Mouse (Mus musculus): Measurements from ENCODE around the gene Scrn3. TPM values are rescaled to one million over a fixed set of nuclear protein-coding genes. Genes with fewer than 3 reads are reported as not detected.
A peak's percentile ranks its signal among the peaks of the same experiment; 100 is the strongest.

Scrn3 gene
- polyA plus RNA-seq, 1 experiment from 2014 or later: 15.3 TPM

GRCm38 (mm10) chr2:73270071-73270592, 42.3 kb upstream of the Scrn3 start:
- WGBS: 1% methylated on average over 14 of the region's 14 CpGs
- H3K4me3 ChIP-seq: peak overlapping the region; percentile 57; the same call in 1 of the 2 replicates
- H3K36me3 ChIP-seq (replicated peaks): no peaks in the 10 kb centered on the region
- H3K9me3 ChIP-seq: no peaks in the 10 kb centered on the region
- H3K4me1 ChIP-seq: peaks cover 69% of the 10 kb centered on the region
- H3K27me3 ChIP-seq (replicated peaks; ENCODE audit: low read depth, poor library complexity, severe bottlenecking): peaks cover 100% of the 10 kb centered on the region
- DNase-seq (ENCODE audit: low spot score): no peak
- H3K27ac ChIP-seq (replicated peaks): no peak overlapping the region

DNA sequence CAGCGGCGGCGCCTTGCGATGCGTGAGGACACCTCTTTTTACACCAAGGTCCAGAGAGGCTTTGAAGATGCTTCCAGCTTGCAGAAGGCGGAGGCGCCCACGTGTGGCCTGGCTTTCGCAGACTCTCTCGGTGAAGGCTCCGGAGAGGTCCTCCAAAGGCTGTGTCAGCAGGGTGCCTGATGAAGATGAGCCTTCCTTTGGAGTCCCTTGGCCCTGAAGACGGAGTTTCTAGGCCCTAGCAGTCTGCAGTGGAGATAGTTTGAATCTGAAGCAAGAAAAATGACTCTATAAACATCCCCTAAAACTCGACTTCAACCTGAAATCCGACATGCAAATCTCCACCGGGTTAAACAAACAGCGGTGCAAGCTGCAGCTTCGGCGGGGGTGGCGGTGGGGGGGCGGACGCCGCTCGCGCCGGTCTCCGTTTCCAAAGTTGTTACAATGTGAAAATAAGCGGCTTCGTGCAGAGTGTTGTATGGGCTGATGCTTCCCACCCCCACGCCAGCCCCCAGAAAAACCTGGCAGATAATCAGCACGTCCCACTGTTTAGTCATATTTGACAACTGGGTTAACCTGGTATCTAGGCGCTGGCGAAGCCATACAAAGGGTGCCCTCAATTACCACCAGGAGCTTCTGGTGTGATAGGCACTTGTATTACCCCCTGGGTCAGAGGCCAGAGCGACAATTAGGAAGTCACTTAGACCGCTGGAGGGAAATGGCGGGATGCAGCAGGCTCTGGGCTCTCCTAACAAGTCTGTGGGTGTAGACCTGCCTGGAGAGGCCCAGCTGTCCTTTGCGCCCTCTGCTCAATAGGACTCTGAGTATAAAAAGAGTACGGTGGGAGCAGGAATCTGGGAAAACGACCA, 41.6 kb upstream of the Scrn3 start:
- Histone ChIP-seq H3K27me3 (replicated peaks; ENCODE audit: low read depth, poor library complexity, severe bottlenecking) (peaks cover 100% of the 10 kb centered on the region), H3K4me3 (peak overlapping the region; percentile 57), H3K4me1 (peaks cover 63% of the 10 kb centered on the region), H3K27ac (replicated peaks) (no peak overlapping the region), H3K36me3 (replicated peaks) (no peaks in the 10 kb centered on the region), H3K9me3 (no peaks in the 10 kb centered on the region)
- DNase-seq (ENCODE audit: low spot score): peak; percentile 66
- under 1% methylated on average over 38 of the region's 38 CpGs for WGBS

- peak; percentile 88 for DNase-seq (ENCODE audit: low spot score)
- H3K4me1 ChIP-seq: peaks cover 60% of the 10 kb centered on the region
- H3K4me3 ChIP-seq: peak within 1 kb of the TSS; percentile 57
- H3K27ac ChIP-seq (replicated peaks): peak within 1 kb of the TSS; percentile 72
- peaks cover 100% of the 10 kb centered on the region for H3K27me3 ChIP-seq (replicated peaks; ENCODE audit: low read depth, poor library complexity, severe bottlenecking)
- no peaks in the 10 kb centered on the region for H3K9me3 ChIP-seq
- H3K36me3 ChIP-seq (replicated peaks): no peaks in the 10 kb centered on the region
- under 1% methylated on average over 48 of the region's 48 CpGs for WGBS
Measured at GRCm38 (mm10) chr2:73271459-73272161, 40.8 kb upstream of the Scrn3 start, which contains the start of gene Sp9. Gene Sp9, plus strand, starts transcription at chr2:73271925.

DNA sequence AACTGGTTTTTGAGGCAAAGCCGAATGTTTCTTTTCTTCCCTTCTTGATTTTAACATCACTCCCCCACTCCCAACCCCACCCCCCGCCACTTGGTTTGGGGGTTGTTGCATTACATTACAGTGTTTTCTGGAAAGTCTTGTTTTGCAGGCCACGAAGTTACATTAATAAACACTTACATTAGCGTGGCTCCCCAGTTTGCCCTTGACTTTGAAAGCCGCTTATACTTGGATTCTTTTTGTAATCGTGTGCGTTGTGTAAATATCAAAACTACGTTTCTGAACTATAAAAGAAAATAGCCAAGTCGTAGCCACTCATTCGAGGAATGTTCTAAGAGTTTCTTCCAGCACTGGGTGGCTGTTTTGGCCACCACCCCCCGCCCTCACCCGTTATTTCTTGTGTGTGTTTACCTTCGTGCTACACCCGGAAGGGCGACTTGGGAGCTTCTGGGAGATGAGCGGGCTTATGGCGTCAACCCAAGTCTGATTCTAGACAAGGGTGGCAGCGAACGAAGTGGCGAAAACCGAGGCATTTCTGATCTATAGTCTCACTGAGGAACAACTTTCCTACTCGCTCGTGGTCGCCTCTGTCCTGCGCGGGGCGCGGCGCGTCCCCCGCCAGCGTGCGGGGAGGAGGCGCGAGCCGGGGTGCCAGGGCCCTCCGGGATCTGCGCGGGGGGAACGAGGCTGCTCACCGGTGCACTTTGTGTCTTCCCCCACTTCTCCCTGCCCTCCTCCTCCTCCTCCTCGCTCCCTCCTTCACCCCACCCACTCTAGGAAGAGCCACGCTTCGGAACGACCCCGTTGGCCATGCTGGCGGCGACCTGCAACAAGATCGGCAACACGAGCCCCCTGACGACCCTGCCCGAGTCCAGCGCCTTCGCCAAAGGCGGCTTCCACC, 39.8 kb upstream of the Scrn3 start:
- peak; percentile 51 for DNase-seq (ENCODE audit: low spot score)
- Histone ChIP-seq H3K27ac (replicated peaks) (peak overlapping the region; percentile 72), H3K4me3 (peak overlapping the region; percentile 57), H3K27me3 (replicated peaks; ENCODE audit: low read depth, poor library complexity, severe bottlenecking) (peaks cover 100% of the 10 kb centered on the region), H3K36me3 (replicated peaks) (no peaks in the 10 kb centered on the region), H3K4me1 (peaks cover 68% of the 10 kb centered on the region), H3K9me3 (no peaks in the 10 kb centered on the region)
- WGBS: 2% methylated on average over 55 of the region's 55 CpGs

DNA sequence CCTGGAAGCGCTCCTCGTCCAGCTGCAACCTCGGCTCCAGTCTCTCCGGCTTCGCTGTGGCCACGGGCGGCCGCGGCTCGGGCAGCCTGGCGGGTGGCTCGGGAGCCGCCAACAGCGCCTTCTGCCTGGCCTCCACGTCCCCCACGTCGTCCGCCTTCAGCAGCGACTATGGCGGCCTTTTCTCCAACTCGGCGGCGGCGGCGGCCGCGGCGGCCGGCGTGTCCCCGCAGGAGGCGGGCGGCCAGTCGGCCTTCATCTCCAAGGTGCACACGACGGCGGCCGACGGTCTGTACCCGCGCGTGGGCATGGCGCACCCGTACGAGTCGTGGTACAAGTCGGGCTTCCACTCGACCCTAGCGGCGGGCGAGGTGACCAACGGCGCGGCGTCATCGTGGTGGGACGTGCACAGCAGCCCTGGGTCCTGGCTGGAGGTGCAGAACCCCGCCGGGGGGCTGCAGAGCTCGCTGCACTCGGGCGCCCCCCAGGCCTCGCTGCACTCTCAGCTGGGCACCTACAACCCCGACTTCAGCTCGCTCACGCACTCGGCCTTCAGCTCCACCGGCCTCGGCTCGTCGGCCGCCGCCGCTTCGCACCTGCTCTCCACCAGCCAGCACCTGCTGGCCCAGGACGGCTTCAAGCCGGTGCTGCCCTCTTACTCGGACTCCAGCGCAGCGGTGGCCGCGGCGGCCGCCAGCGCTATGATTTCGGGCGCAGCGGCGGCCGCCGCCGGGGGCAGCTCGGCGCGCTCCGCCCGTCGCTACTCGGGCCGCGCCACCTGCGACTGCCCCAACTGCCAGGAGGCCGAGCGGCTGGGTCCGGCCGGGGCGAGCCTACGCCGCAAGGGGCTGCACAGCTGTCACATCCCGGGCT, 38.9 kb upstream of the Scrn3 start:
- H3K9me3 ChIP-seq: no peaks in the 10 kb centered on the region
- peak; percentile 72 for DNase-seq (ENCODE audit: low spot score)
- peaks cover 100% of the 10 kb centered on the region for H3K27me3 ChIP-seq (replicated peaks; ENCODE audit: low read depth, poor library complexity, severe bottlenecking)
- no peaks in the 10 kb centered on the region for H3K36me3 ChIP-seq (replicated peaks)
- H3K4me1 ChIP-seq: peaks cover 69% of the 10 kb centered on the region
- peak overlapping the region; percentile 72 for H3K27ac ChIP-seq (replicated peaks)
- peak overlapping the region; percentile 57 for H3K4me3 ChIP-seq
- under 1% methylated on average over 110 of the region's 110 CpGs for WGBS

GRCm38 (mm10) chr2:73274119-73274920, 38.1 kb upstream of the Scrn3 start:
- H3K4me1 ChIP-seq: peaks cover 75% of the 10 kb centered on the region
- H3K4me3 ChIP-seq: peak overlapping the region; percentile 57
- H3K9me3 ChIP-seq: no peaks in the 10 kb centered on the region
- H3K27me3 ChIP-seq (replicated peaks; ENCODE audit: low read depth, poor library complexity, severe bottlenecking): peaks cover 100% of the 10 kb centered on the region
- peak overlapping the region; percentile 72 for H3K27ac ChIP-seq (replicated peaks)
- no peaks in the 10 kb centered on the region for H3K36me3 ChIP-seq (replicated peaks)
- under 1% methylated on average over 88 of the region's 88 CpGs for WGBS
- DNase-seq (ENCODE audit: low spot score): peak; percentile 80

- Histone ChIP-seq H3K27ac (replicated peaks) (no peak overlapping the region), H3K36me3 (replicated peaks) (no peaks in the 10 kb centered on the region), H3K9me3 (no peaks in the 10 kb centered on the region), H3K4me1 (peaks cover 70% of the 10 kb centered on the region), H3K27me3 (replicated peaks; ENCODE audit: low read depth, poor library complexity, severe bottlenecking) (peaks cover 100% of the 10 kb centered on the region), H3K4me3 (no peak overlapping the region)
- 7% methylated on average over 8 of the region's 8 CpGs for WGBS
- DNase-seq (ENCODE audit: low spot score): no peak
Measured at GRCm38 (mm10) chr2:73275261-73276040, 37.0 kb upstream of the Scrn3 start.

DNA sequence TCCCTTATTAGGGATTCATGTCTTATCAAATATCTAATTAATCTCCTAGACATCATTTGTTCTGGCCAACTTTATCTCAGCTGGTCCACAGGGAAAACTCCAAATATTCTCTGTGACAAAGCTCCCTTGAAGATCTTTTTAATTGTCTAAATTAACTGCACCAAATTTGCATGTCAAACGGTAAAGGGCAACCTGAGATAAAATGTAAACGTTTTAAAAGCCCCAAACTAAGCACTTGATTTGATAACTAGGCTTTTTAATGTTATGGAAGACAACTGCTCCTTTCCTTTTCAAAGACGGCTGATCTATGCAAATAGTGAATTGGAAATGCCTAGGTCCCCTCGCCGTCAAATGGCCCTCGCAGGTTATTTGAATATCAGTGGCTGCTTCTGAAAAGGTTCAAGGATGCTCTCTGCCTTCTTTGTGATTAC, 36.2 kb upstream of the Scrn3 start:
- WGBS: under 1% methylated on average over 6 of the region's 6 CpGs
- peaks cover 100% of the 10 kb centered on the region for H3K27me3 ChIP-seq (replicated peaks; ENCODE audit: low read depth, poor library complexity, severe bottlenecking)

GRCm38 (mm10) chr2:73277021-73277708, 35.2 kb upstream of the Scrn3 start:
- Histone ChIP-seq H3K9me3 (no peaks in the 10 kb centered on the region), H3K27ac (replicated peaks) (peak overlapping the region; percentile 16; the same call in 1 of the 2 replicates), H3K4me1 (peaks cover 62% of the 10 kb centered on the region), H3K27me3 (replicated peaks; ENCODE audit: low read depth, poor library complexity, severe bottlenecking) (peaks cover 100% of the 10 kb centered on the region), H3K4me3 (peak overlapping the region; percentile 49), H3K36me3 (replicated peaks) (no peaks in the 10 kb centered on the region)
- WGBS: under 1% methylated on average over 38 of the region's 38 CpGs
- peak; percentile 70 for DNase-seq (ENCODE audit: low spot score)

More for the DNA sequence above, 36.2 kb upstream of the Scrn3 start:
- H3K27ac ChIP-seq (replicated peaks): no peak overlapping the region
- peak; percentile 35 for DNase-seq (ENCODE audit: low spot score)
- H3K36me3 ChIP-seq (replicated peaks): no peaks in the 10 kb centered on the region
- H3K9me3 ChIP-seq: no peaks in the 10 kb centered on the region
- no peak overlapping the region for H3K4me3 ChIP-seq
- peaks cover 70% of the 10 kb centered on the region for H3K4me1 ChIP-seq

DNA sequence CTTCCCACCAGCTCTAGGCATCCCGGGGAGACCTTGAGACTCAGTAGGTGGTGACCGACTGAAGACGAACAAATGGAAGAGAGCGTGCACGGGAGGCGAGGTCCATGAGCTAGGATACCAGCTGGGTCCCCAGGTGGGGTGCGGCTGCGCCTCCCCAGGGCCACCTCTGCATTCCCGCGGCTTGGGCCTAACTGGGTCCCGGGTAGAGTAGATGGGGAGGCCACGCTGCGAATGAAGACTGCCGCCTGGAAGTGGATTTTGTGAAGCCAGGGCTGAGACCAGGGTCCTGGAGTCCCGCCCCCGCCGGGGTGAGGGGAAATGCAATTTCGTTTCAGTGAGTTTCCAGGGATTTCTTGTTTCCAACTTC, 34.7 kb upstream of the Scrn3 start:
- peaks cover 100% of the 10 kb centered on the region for H3K27me3 ChIP-seq (replicated peaks; ENCODE audit: low read depth, poor library complexity, severe bottlenecking)
- peaks cover 57% of the 10 kb centered on the region for H3K4me1 ChIP-seq
- WGBS: under 1% methylated on average over 18 of the region's 18 CpGs
- peak; percentile 57 for DNase-seq (ENCODE audit: low spot score)
- peak overlapping the region; percentile 49 for H3K4me3 ChIP-seq
- H3K36me3 ChIP-seq (replicated peaks): no peaks in the 10 kb centered on the region
- H3K9me3 ChIP-seq: no peaks in the 10 kb centered on the region
- H3K27ac ChIP-seq (replicated peaks): 0 out of 2 replicates have a peak overlapping the region, but pooled peaks have one; percentile 16
